Mouse (Mus musculus) kidney, postnatal 0 days (tissue): ENCODE measurements at regions not wholly inside any gene's neighbourhood (a gene's known extent, or its start where the extent isn't known, plus 50 kb on each side); places are given as distances from the start of the nearest gene placed in this dataset.

ENCODE experiments used
- ATAC-seq: fragments of 200-750 bp; cut with Nextera tagmentation; replicated peaks from 2 replicates; pipeline ENCODE4 v1.8.0; 2017; ENCODE audit warnings: low read depth, moderate number of reproducible peaks, moderate TSS enrichment, moderate library complexity; ENCODE audit not compliant: low FRiP score
- DNase-seq: peaks from one replicate; pipeline ENCODE4 v3.0.0-alpha.2; 2016; ENCODE audit warnings: low spot score
- H3K27ac ChIP-seq: fragments of 300-500 bp; sonication (generic); 2 replicates; pipeline ENCODE4 v1.5.1; 2014; ENCODE audit warnings: mild to moderate bottlenecking
- H3K27me3 ChIP-seq: fragments of 300-500 bp; sonication (generic); 2 replicates; pipeline ENCODE4 v1.6.1; 2014; ENCODE audit warnings: low read length, mixed read lengths; ENCODE audit not compliant: insufficient read depth
- H3K36me3 ChIP-seq: fragments of 300-500 bp; sonication (generic); 2 replicates; pipeline ENCODE4 v1.6.1; 2014; ENCODE audit warnings: low read length, mixed read lengths; ENCODE audit not compliant: insufficient read depth
- H3K4me1 ChIP-seq: fragments of 300-500 bp; sonication (generic); replicated peaks from 2 replicates; pipeline ENCODE4 v1.6.1; 2014; ENCODE audit warnings: antibody characterized with exemption, low read length, mixed read lengths; ENCODE audit not compliant: insufficient read depth
- H3K4me2 ChIP-seq: fragments of 300-500 bp; sonication (generic); 2 replicates; pipeline ENCODE4 v1.6.1; 2014; ENCODE audit warnings: mild to moderate bottlenecking, low read length, moderate library complexity, mixed read lengths
- H3K4me3 ChIP-seq: fragments of 300-500 bp; sonication (generic); replicated peaks from 2 replicates; pipeline ENCODE4 v1.5.1; 2014; ENCODE audit warnings: low read depth, low read length
- H3K9ac ChIP-seq: fragments of 300-500 bp; sonication (generic); 2 replicates; pipeline ENCODE4 v1.6.1; 2014; ENCODE audit warnings: low read depth, low read length
- H3K9me3 ChIP-seq: fragments of 300-500 bp; sonication (generic); replicated peaks from 2 replicates; pipeline ENCODE4 v1.6.1; 2016; ENCODE audit warnings: low read length, inconsistent platforms, mixed read lengths
- CTCF ChIP-seq: IDR thresholded peaks from 2 replicates; pipeline ENCODE4 v1.5.1; 2016; ENCODE audit warnings: antibody characterized with exemption, low read depth, mild to moderate bottlenecking, moderate library complexity
- WGBS: fragments of 180-500 bp; shearing (Covaris S2); extraction: QIAGEN DNeasy Blood & Tissue Kit; methylation state at CpG from one replicate; pipeline ENCODE4 v1.1.7; 2014; 5-methylcytosine and 5-hydroxymethylcytosine counted together

DNA sequence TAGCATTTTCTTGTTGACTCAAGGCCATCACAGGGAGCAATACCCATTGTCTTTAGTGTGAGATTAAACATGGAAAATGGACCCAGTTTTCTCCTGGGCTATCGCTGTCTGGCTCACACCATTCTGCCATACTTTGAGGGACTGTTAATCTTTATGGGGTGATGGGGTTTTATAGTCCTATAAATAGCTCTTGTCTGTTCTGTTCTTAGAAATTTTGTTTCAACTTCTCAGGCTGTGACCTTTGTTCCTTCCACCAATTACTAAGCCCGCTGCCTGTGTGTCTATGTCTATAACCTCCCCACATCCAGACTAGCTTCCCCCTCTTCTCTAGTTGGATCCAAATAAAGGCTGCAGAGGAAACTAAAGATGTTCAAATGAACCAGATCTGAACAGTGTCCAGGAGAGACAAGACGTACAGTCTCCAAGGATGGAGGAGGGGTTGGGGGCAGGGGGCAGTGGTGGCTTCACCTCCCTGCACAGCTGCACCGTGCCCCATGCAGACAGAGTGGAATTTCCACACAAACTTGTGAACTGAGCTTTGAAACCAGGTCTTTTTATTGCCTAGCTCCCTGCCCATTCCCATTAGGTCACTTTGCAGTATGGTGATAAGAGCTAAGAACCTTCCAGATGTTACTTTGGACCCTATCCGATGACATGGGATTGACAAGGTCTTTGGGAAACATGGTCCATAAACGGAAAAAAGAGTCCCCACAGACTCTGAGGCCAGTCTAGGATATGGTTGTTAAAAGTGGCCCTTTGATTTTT, 69.9 kb upstream of the Tpm1 start:
- no peak overlapping the region for H3K9ac ChIP-seq
- no peak for TF ChIP-seq CTCF
- H3K27me3 ChIP-seq, result no peaks in the 10 kb centered on the region
- ATAC-seq (no peak), DNase-seq (peak; percentile 72)
- H3K36me3 ChIP-seq, result no peaks in the 10 kb centered on the region
- H3K9me3 ChIP-seq, result no peaks in the 10 kb centered on the region
- H3K4me2 ChIP-seq, result no peak overlapping the region
- 0 out of 2 replicates have a peak, but pooled peaks cover 8% of the 10 kb centered on the region for H3K4me1 ChIP-seq
- no peak overlapping the region for H3K27ac ChIP-seq
- no peak overlapping the region for H3K4me3 ChIP-seq
- WGBS, result 24% methylated on average over 6 of the region's 6 CpGs

DNA sequence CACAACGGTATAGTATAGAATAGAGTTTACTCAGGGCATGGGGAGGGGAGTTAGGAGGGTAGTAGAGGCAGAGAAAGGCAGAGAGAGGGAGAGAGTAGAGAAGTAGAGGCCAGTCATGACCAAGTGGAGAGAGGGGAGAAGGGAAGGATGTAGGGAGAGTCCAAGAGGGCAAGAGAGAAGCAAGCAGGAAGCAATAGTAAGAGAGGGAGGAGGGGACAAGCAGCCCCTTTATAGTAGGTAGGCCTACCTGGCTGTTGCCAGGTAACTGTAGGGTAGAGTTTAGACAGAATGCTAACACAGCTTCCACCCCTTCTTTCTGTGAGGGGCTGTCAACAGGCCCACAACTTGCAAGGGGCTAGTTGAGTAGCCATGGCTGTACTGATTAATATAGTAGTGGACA, 69.2 kb upstream of the Tpm1 start:
- WGBS, result 94% methylated on average over 1 of the region's 1 CpGs
- Histone ChIP-seq H3K27me3 (no peaks in the 10 kb centered on the region), H3K4me3 (no peak overlapping the region), H3K4me1 (0 out of 2 replicates have a peak, but pooled peaks cover 8% of the 10 kb centered on the region), H3K27ac (no peak overlapping the region), H3K9me3 (no peaks in the 10 kb centered on the region), H3K4me2 (no peak overlapping the region), H3K9ac (no peak overlapping the region), H3K36me3 (no peaks in the 10 kb centered on the region)
- ATAC-seq (no peak), DNase-seq (no peak)
- no peak for TF ChIP-seq CTCF

DNA sequence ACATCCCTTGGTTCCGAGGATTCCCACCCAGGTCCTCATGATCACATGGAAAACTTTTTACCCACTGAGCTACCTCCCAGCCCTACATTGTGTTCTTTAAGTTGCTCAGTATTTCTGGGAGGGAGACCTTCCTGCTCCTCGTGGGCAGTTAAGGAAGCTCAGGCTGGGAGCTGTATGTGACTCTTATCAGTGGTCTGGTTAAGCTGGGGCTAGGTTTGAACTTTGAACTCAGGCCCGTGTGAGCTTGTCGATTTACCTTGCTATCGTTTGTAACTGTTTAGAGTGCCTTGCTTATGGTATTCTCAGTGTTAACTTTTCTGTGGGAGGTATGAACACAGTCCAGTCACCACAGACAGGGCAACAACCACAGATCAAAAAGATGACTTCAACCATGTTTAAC, 68.4 kb upstream of the Tpm1 start:
- Histone ChIP-seq H3K9me3 (no peaks in the 10 kb centered on the region), H3K27me3 (no peaks in the 10 kb centered on the region), H3K4me3 (no peak overlapping the region), H3K27ac (no peak overlapping the region), H3K9ac (no peak overlapping the region), H3K4me1 (0 out of 2 replicates have a peak, but pooled peaks cover 8% of the 10 kb centered on the region), H3K36me3 (no peaks in the 10 kb centered on the region), H3K4me2 (no peak overlapping the region)
- 69% methylated on average over 5 of the region's 5 CpGs for WGBS
- TF ChIP-seq CTCF, result no peak
- ATAC-seq (no peak), DNase-seq (no peak)

DNA sequence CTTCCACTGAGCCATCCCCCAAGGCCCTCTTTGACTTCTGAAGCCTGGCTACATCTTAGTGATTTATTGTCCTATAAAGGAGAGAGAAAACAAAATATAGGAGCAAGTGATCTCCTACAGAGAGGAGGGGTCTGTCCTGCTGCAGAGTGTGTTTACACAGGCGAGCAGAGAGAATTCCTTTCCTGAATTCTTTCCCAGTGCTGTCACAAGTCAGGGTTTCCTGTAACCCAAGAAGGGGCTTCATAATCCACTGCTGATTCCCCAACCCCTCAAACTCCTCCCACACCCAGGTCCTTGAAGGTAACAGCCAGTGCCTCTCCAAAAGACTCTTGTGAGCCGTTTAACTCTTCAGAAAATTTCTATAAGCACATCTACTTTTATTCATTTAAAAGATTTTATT, 66.8 kb upstream of the Tpm1 start:
- no peak overlapping the region for H3K9ac ChIP-seq
- H3K4me1 ChIP-seq, result 0 out of 2 replicates have a peak, but pooled peaks cover 8% of the 10 kb centered on the region
- WGBS, result 7% methylated on average over 2 of the region's 2 CpGs
- no peak overlapping the region for H3K4me2 ChIP-seq
- no peaks in the 10 kb centered on the region for H3K27me3 ChIP-seq
- H3K9me3 ChIP-seq, result no peaks in the 10 kb centered on the region
- DNase-seq (peak; percentile 97), ATAC-seq (peak; percentile 79)
- no peak for TF ChIP-seq CTCF
- no peak overlapping the region for H3K4me3 ChIP-seq
- no peaks in the 10 kb centered on the region for H3K36me3 ChIP-seq
- H3K27ac ChIP-seq, result 0 out of 2 replicates have a peak overlapping the region, but pooled peaks have one; percentile 40

DNA sequence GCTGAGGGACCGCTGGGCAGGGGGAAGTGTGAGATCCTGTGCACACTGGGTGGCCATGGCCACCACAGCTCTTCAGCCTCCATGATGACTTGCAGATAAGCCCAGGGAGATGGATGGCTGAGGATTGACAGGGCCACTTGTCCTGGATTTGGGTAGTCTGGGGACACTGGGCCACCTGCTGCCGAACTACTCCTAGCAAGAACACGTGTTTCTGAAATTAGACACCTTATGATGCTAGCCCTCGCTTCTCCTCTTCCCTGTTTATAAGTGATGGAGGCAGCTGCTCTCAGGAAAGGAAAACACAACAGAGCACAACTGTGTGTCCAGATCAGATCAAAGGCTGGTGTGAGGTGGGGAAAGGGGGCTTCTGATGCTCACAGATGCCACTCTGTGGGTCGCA, 64.9 kb upstream of the Tpm1 start:
- no peak overlapping the region for H3K27ac ChIP-seq
- DNase-seq (no peak), ATAC-seq (no peak)
- no peak overlapping the region for H3K4me3 ChIP-seq
- no peaks in the 10 kb centered on the region for H3K27me3 ChIP-seq
- H3K36me3 ChIP-seq, result no peaks in the 10 kb centered on the region
- TF ChIP-seq CTCF, result no peak
- WGBS, result 49% methylated on average over 5 of the region's 5 CpGs
- no peak overlapping the region for H3K4me2 ChIP-seq
- no peaks in the 10 kb centered on the region for H3K9me3 ChIP-seq
- 0 out of 2 replicates have a peak, but pooled peaks cover 8% of the 10 kb centered on the region for H3K4me1 ChIP-seq
- no peak overlapping the region for H3K9ac ChIP-seq

DNA sequence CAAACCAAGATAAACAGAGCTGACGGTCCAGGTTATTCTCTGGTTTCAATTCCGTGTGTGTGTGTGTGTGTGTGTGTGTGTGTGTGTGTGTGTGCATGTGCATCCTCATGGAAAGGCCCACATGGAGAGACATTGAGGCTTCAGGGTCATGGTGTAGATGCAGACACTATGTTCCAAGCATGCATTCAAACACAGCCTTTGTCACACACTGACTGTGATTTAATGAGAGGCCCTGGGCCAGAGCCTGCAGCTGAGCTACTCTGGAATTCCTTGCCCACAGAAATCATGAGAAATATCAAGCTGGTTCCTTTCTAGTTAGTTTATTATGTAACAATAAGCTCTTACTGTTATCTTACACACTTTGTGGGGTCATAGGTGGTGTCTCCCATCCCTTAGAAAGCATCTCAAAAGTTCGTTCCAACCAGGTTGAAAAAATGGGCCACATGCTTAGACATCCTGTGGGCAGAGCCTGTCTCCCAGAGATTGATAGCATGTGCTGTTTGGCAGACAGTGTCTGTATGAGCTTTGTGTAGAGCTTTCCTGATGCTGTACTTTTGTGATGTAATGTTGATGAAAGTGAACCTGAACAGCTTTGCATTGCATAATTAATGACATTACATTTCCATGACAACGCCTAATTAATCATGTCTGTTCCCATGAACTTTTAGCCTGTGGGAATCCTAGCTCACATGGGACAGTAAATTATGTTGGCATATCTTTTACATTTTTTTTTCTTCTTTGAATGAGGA, 62.8 kb upstream of the Tpm1 start:
- no peak overlapping the region for H3K9ac ChIP-seq
- H3K27me3 ChIP-seq, result no peaks in the 10 kb centered on the region
- 0 out of 2 replicates have a peak, but pooled peaks have one; percentile 21 for ATAC-seq
- WGBS, result 64% methylated on average over 4 of the region's 4 CpGs
- H3K4me1 ChIP-seq, result 0 out of 2 replicates have a peak, but pooled peaks cover 8% of the 10 kb centered on the region
- no peak for TF ChIP-seq CTCF
- no peak overlapping the region for H3K4me3 ChIP-seq
- H3K9me3 ChIP-seq, result no peaks in the 10 kb centered on the region
- H3K36me3 ChIP-seq, result no peaks in the 10 kb centered on the region
- no peak overlapping the region for H3K4me2 ChIP-seq
- peak; percentile 68 for DNase-seq
- no peak overlapping the region for H3K27ac ChIP-seq
